Mouse (Mus musculus): ENCODE measurements around the gene Cpeb4.
"Not testable (repeated sequence)": the region's sequence is repeated elsewhere in the genome, so short reads cannot be mapped to it uniquely, and the experiment has no call there.

The Cpeb4 gene

GRCm38 (mm10) chr11:31980089-31980488 lies 108.1 kb downstream of the Cpeb4 start:
- DNase-seq: not testable (repeated sequence)

DNA sequence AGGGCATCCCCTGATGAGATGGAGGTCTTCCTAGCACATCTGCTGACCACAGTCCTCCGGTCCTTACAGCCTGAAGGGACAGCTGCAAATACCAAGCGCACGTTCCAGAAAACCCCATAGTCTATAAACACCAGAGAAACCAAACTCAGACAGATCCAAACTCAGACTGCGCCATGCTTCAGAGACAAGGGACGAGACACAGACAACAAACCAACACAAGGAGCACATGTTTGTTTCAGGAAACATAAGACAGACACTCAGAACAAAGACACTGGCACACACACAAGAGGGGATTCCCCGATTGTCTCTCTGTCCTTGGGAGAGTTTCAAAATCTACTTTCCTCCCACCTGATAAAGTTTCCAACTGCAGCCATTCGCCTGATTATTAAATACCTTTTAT lies 109.8 kb downstream of the Cpeb4 start:
- no peak for DNase-seq

GRCm38 (mm10) chr11:31982247-31982943 lies 110.4 kb downstream of the Cpeb4 start:
- not testable (repeated sequence) for DNase-seq

GRCm38 (mm10) chr11:31983249-31983648 lies 111.2 kb downstream of the Cpeb4 start:
- DNase-seq: no peak

GRCm38 (mm10) chr11:31984786-31985185 lies 112.8 kb downstream of the Cpeb4 start:
- no peak for DNase-seq
